In the genomic region with DNA sequence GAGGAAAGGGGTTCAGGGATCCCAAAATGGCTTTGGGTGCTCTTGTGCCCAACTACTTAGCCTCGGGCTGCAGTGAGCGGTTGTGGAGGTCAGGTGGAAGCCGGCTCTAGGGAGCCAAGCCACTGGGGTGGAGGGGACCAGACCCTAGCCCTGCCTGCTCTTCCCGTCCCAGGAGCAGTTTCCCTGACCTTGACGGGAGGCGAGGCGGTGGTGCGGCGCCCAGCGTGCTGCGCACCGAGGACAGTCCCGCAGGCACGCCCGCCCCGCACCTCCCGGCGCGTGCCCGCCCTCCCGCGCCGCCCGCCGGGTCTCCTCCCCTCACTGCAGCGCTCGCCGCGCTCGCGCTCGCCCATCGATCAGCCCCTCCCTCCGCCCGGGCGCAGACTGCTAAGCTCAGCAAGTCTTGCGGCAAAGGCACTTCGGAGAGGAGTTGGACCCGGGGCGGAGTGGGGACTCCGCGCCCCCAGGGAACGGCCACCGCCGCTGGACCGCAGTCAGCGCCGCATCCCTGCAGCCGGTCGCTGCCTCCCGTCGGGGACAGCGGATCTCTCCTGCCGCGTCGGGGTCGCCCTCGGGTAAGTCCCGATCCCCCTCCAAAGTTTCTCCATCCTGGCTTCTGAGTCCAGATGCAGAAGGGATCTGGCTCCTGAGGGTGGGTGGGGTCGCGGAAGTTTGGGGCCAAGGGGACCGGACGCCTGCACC, we compare ENCODE assay signal across 8 mouse cellular contexts. TPM values are rescaled to one million over a fixed set of nuclear protein-coding genes. Genes with fewer than 3 reads are reported as not detected.
DNase-seq lines count a peak whose midpoint lies in the region; ATAC-seq and TF ChIP-seq lines count a peak whose summit lies in the region.

A gene (plus strand): TSS at position 417 of the 702 bp plus-strand sequence.

- TF ChIP-seq CTCF in thymus, adult 2 months (IDR thresholded peaks at IDR 0.05; ENCODE audit: borderline replicate concordance, control insufficient read depth, extremely low read depth, insufficient read depth, low read length, poor library complexity), result no peak
- TF ChIP-seq CTCF in lung, adult 2 months (IDR thresholded peaks at IDR 0.05; ENCODE audit: insufficient read depth, low read length), result no peak

- H3K4me3 ChIP-seq in thymus, adult 2 months (ENCODE audit: control insufficient read depth, insufficient read depth, low read length), result no peak within 1 kb of the TSS
- peak within 1 kb of the TSS; percentile 61 for H3K4me3 ChIP-seq in heart, embryonic 13.5 days
- peak within 1 kb of the TSS; percentile 29 for H3K4me3 ChIP-seq in lung, adult 2 months (replicated peaks; ENCODE audit: extremely low read depth, low read depth, low read length)

- peak; percentile 43 for DNase-seq in thymus, postnatal 4 days
- no peak for DNase-seq in thymus, adult 2 months
- peak; percentile 66 to 81 for DNase-seq in cerebellum, postnatal 36 days
- DNase-seq in kidney, postnatal 25 days, result peak; percentile 49 to 65
- DNase-seq in lung, adult 2 months, result no peak
- DNase-seq in retina, postnatal 1 day, result peak; percentile 75

- H3K9ac ChIP-seq in heart, embryonic 13.5 days, result peak within 1 kb of the TSS; percentile 72

- peak within 1 kb of the TSS; percentile 91 for H3K4me2 ChIP-seq in heart, embryonic 13.5 days

- H3K4me1 ChIP-seq in thymus, adult 2 months (replicated peaks; ENCODE audit: control insufficient read depth, insufficient read depth, low read length), result peaks cover 3% of the 10 kb centered on the region; the same call in 1 of the 2 replicates
- H3K4me1 ChIP-seq in heart, embryonic 13.5 days, result peaks cover 20% of the 10 kb centered on the region
- peaks cover 6% of the 10 kb centered on the region for H3K4me1 ChIP-seq in lung, adult 2 months (ENCODE audit: control insufficient read depth, insufficient read depth, low read length)

- ATAC-seq in heart, embryonic 13.5 days (ENCODE audit: extremely low read depth, insufficient number of reproducible peaks, low FRiP score, low TSS enrichment), result no peak
- no peak for ATAC-seq in inflammation-experienced regulatory T-cells, adult 6 months

- peaks cover 18% of the 10 kb centered on the region; the same call in 1 of the 2 replicates for H3K27me3 ChIP-seq in thymus, adult 2 months (ENCODE audit: control insufficient read depth, insufficient read depth, low read length)
- peaks cover 96% of the 10 kb centered on the region for H3K27me3 ChIP-seq in heart, embryonic 13.5 days (replicated peaks)

- no peak within 1 kb of the TSS for H3K27ac ChIP-seq in thymus, adult 2 months (ENCODE audit: control insufficient read depth, insufficient read depth, low read length)
- H3K27ac ChIP-seq in heart, embryonic 13.5 days (replicated peaks), result no peak within 1 kb of the TSS

- no peaks in the 10 kb centered on the region for H3K9me3 ChIP-seq in heart, embryonic 13.5 days

- no peaks in the 10 kb centered on the region for H3K36me3 ChIP-seq in thymus, adult 2 months (ENCODE audit: control insufficient read depth, insufficient read depth, low read length)
- no peaks in the 10 kb centered on the region for H3K36me3 ChIP-seq in heart, embryonic 13.5 days

- no peak for TF ChIP-seq POLR2A in thymus, adult 2 months (IDR thresholded peaks at IDR 0.05; ENCODE audit: control insufficient read depth, extremely low read depth, insufficient read depth, low read length, poor library complexity)
- TF ChIP-seq POLR2A in lung, adult 2 months (IDR thresholded peaks at IDR 0.05; ENCODE audit: borderline replicate concordance, extremely low read depth, low read depth, low read length), result no peak

- 2% methylated on average over 63 of the region's 63 CpGs for WGBS in thymus, adult 2 months
- 1% methylated on average over 62 of the region's 63 CpGs for WGBS in heart, embryonic 13.5 days
- 1% methylated on average over 63 of the region's 63 CpGs for WGBS in lung, adult 2 months

RNA-seq across cellular contexts. Expression of the gene that starts here (rescaled TPM):
- 0.05 and 0.70 TPM in 2 replicates for polyA plus RNA-seq in thymus, adult 2 months (2012; rRNA removed)
- 0.08 and 0.20 TPM in 2 replicates for polyA plus RNA-seq in heart, embryonic 13.5 days (2015; fragmentation: Nextera tagmentation; extraction: Ambion mirVana)
- polyA plus RNA-seq in lung, adult 2 months (2012; rRNA removed), result 0.05 and 0.14 TPM in 2 replicates
- polyA plus RNA-seq in inflammation-experienced regulatory T-cells, adult 6 months (2017; shearing (Covaris generic)), result under 1 TPM; 0.10 to 0.44 (median 0.11) TPM

Comparison
In these comparisons a context has a peak if more than half of its experiments do, and no peak if none do; other contexts are left out.
1. DNase-seq: peak in thymus, postnatal 4 days (single experiment), cerebellum, postnatal 36 days (2 of 2), kidney, postnatal 25 days (2 of 2) and retina, postnatal 1 day (single experiment); none in thymus, adult 2 months (single experiment) and lung, adult 2 months (single experiment).